Mouse (Mus musculus): ENCODE measurements around the gene Med12.

Med12 gene

GRCm38 (mm10) chrX:101273875-101274738 is at the start of gene Med12:
Gene Med12 (plus strand): TSS chrX:101274030.
- 5% methylated on average over 52 of the region's 54 CpGs for WGBS

GRCm38 (mm10) chrX:101245011-101245410 is 28.8 kb upstream of the Med12 start:
- WGBS, result 31% methylated on average over 1 of the region's 1 CpGs

GRCm38 (mm10) chrX:101253952-101254729 is 19.7 kb upstream of the Med12 start, which contains the start of gene Foxo4:
Gene Foxo4 (plus strand): TSS chrX:101254528.
- WGBS, result 5% methylated on average over 47 of the region's 47 CpGs

GRCm38 (mm10) chrX:101254740-101255139 is 19.1 kb upstream of the Med12 start:
- 0% methylated on average over 15 of the region's 26 CpGs for whole genome bisulfite sequencing

- WGBS, result 88% methylated on average over 13 of the region's 13 CpGs
Measured at GRCm38 (mm10) chrX:101256603-101257002, 17.2 kb upstream of the Med12 start.

GRCm38 (mm10) chrX:101260441-101261325 is 13.1 kb upstream of the Med12 start:
- 41% methylated on average over 9 of the region's 13 CpGs for WGBS

GRCm38 (mm10) chrX:101263892-101264291 is 9.9 kb upstream of the Med12 start, which contains the start of gene Gm614:
Gene Gm614 (minus strand): TSS chrX:101263992.
- WGBS, result 82% methylated on average over 1 of the region's 1 CpGs

- WGBS, result 96% methylated on average over 6 of the region's 6 CpGs
Measured at GRCm38 (mm10) chrX:101266631-101267030, 7.2 kb upstream of the Med12 start.

GRCm38 (mm10) chrX:101268025-101268754 is 5.6 kb upstream of the Med12 start, which contains the start of gene Il2rg:
Gene Il2rg (minus strand): TSS chrX:101268255.
- 71% methylated on average over 5 of the region's 5 CpGs for WGBS

- WGBS, result 81% methylated on average over 3 of the region's 3 CpGs
Measured at GRCm38 (mm10) chrX:101268755-101269124, 5.1 kb upstream of the Med12 start, which contains the start of gene Gm20489. Gene Gm20489 (minus strand): TSS chrX:101269023.

- 18% methylated on average over 6 of the region's 6 CpGs for WGBS
Measured at GRCm38 (mm10) chrX:101273410-101273809, 420 bp upstream of the Med12 start.

GRCm38 (mm10) chrX:101282813-101283212 is 9.0 kb downstream of the Med12 start:
- WGBS, result 85% methylated on average over 6 of the region's 6 CpGs

GRCm38 (mm10) chrX:101285534-101285933 is 11.7 kb downstream of the Med12 start:
- WGBS, result 16% methylated on average over 6 of the region's 6 CpGs

GRCm38 (mm10) chrX:101285953-101286670 is 12.3 kb downstream of the Med12 start:
- WGBS, result 94% methylated on average over 14 of the region's 14 CpGs

GRCm38 (mm10) chrX:101287543-101287942 is 13.7 kb downstream of the Med12 start:
- WGBS, result 96% methylated on average over 3 of the region's 3 CpGs

GRCm38 (mm10) chrX:101288432-101288831 is 14.6 kb downstream of the Med12 start:
- WGBS, result 89% methylated on average over 6 of the region's 6 CpGs

GRCm38 (mm10) chrX:101289037-101289436 is 15.2 kb downstream of the Med12 start:
- WGBS, result 98% methylated on average over 7 of the region's 7 CpGs

- WGBS, result 87% methylated on average over 10 of the region's 10 CpGs
Measured at GRCm38 (mm10) chrX:101290111-101290510, 16.3 kb downstream of the Med12 start.

- 0% methylated on average over 13 of the region's 24 CpGs for WGBS
Measured at GRCm38 (mm10) chrX:101299055-101299454, 25.2 kb downstream of the Med12 start, which contains the start of gene Nlgn3. Gene Nlgn3 (plus strand): TSS chrX:101299168.
